In genomic region chr4:144404456-144405086, GRCm38 (mm10) we compare ENCODE assay signal across 8 mouse cellular contexts. TPM values are rescaled to one million over a fixed set of nuclear protein-coding genes. Genes with fewer than 3 reads are reported as not detected.
DNase-seq lines count a peak whose midpoint lies in the region; ATAC-seq lines count a peak whose summit lies in the region.

No protein-coding gene starts in this region.

- H3K9ac ChIP-seq in intestine, embryonic 15.5 days: peak overlapping the region; percentile 26
- no peak overlapping the region for H3K9ac ChIP-seq in liver, embryonic 15.5 days
- no peak overlapping the region for H3K9ac ChIP-seq in neural tube, embryonic 12.5 days

- no peak for ATAC-seq in CD4-positive, CD25-positive, alpha-beta regulatory T cell, adult 4 months
- peak; percentile 93 for ATAC-seq in intestine, embryonic 15.5 days
- ATAC-seq in liver, embryonic 15.5 days (ENCODE audit: insufficient read depth): no peak
- 0 out of 2 replicates have a peak, but pooled peaks have one; percentile 37 for ATAC-seq in neural tube, embryonic 12.5 days (ENCODE audit: low FRiP score, low read depth)

- H3K4me1 ChIP-seq in intestine, embryonic 15.5 days (replicated peaks): 0 out of 2 replicates have a peak, but pooled peaks cover 2% of the 10 kb centered on the region
- no peaks in the 10 kb centered on the region for H3K4me1 ChIP-seq in liver, embryonic 15.5 days (replicated peaks)
- no peaks in the 10 kb centered on the region for H3K4me1 ChIP-seq in neural tube, embryonic 12.5 days

- H3K9me3 ChIP-seq in intestine, embryonic 15.5 days: no peaks in the 10 kb centered on the region
- H3K9me3 ChIP-seq in liver, embryonic 15.5 days (replicated peaks): no peaks in the 10 kb centered on the region
- H3K9me3 ChIP-seq in neural tube, embryonic 12.5 days: peaks cover 5% of the 10 kb centered on the region; the same call in 1 of the 2 replicates

- H3K4me3 ChIP-seq in intestine, embryonic 15.5 days (replicated peaks): peak overlapping the region; percentile 31
- 0 out of 2 replicates have a peak overlapping the region, but pooled peaks have one; percentile 12 for H3K4me3 ChIP-seq in liver, embryonic 15.5 days (replicated peaks)
- 0 out of 2 replicates have a peak overlapping the region, but pooled peaks have one; percentile 7 for H3K4me3 ChIP-seq in neural tube, embryonic 12.5 days

- peak overlapping the region; percentile 75 for H3K4me2 ChIP-seq in intestine, embryonic 15.5 days (replicated peaks)
- H3K4me2 ChIP-seq in liver, embryonic 15.5 days: peak overlapping the region; percentile 45
- H3K4me2 ChIP-seq in neural tube, embryonic 12.5 days (replicated peaks): peak overlapping the region; percentile 51

- no peaks in the 10 kb centered on the region for H3K36me3 ChIP-seq in intestine, embryonic 15.5 days
- no peaks in the 10 kb centered on the region for H3K36me3 ChIP-seq in liver, embryonic 15.5 days (replicated peaks)
- H3K36me3 ChIP-seq in neural tube, embryonic 12.5 days: no peaks in the 10 kb centered on the region

- no peaks in the 10 kb centered on the region for H3K27me3 ChIP-seq in intestine, embryonic 15.5 days (replicated peaks)
- H3K27me3 ChIP-seq in liver, embryonic 15.5 days: no peaks in the 10 kb centered on the region
- H3K27me3 ChIP-seq in neural tube, embryonic 12.5 days (replicated peaks): no peaks in the 10 kb centered on the region

- 4% methylated on average over 16 of the region's 17 CpGs for WGBS in intestine, embryonic 15.5 days
- WGBS in liver, embryonic 15.5 days (ENCODE audit: insufficient replicate concordance): 4% methylated on average over 16 of the region's 17 CpGs
- WGBS in neural tube, embryonic 12.5 days: 10% methylated on average over 17 of the region's 17 CpGs

- H3K27ac ChIP-seq in intestine, embryonic 15.5 days: peak overlapping the region; percentile 17; the same call in 1 of the 2 replicates
- H3K27ac ChIP-seq in liver, embryonic 15.5 days (replicated peaks): no peak overlapping the region
- no peak overlapping the region for H3K27ac ChIP-seq in neural tube, embryonic 12.5 days

- peak; percentile 26 for DNase-seq in CD4-positive, CD25-positive, alpha-beta regulatory T cell, adult 2 months (ENCODE audit: low read depth, low spot score)
- peak; percentile 45 for DNase-seq in fat pad, adult 2 months (ENCODE audit: extremely low read depth, low read depth, low spot score)
- no peak for DNase-seq in frontal cortex, postnatal 14 days (ENCODE audit: low spot score in 2 of 2)
- no peak for DNase-seq in cerebellum, adult 9-10 months

RNA-seq across cellular contexts. Expression of gene Pramef12, which starts 3.7 kb away (rescaled TPM):
- not detected for polyA plus RNA-seq in CD4-positive, CD25-positive, alpha-beta regulatory T cell, adult 4 months (2017; shearing (Covaris generic))
- not detected in 2 replicates for polyA plus RNA-seq in intestine, embryonic 15.5 days (2015; fragmentation: Nextera tagmentation; extraction: Ambion mirVana)
- polyA plus RNA-seq in liver, embryonic 15.5 days (2015; fragmentation: Nextera tagmentation; extraction: Ambion mirVana): not detected in 2 replicates
- polyA plus RNA-seq in neural tube, embryonic 12.5 days (2016; fragmentation: Nextera tagmentation; extraction: Ambion mirVana): 0.08 TPM in 1 of 2 replicates, not detected in the other

RNA-seq across cellular contexts. Expression of gene Pramef20, which starts 26.8 kb away (rescaled TPM):
- polyA plus RNA-seq in CD4-positive, CD25-positive, alpha-beta regulatory T cell, adult 4 months (2017; shearing (Covaris generic)): not detected
- polyA plus RNA-seq in intestine, embryonic 15.5 days (2015; fragmentation: Nextera tagmentation; extraction: Ambion mirVana): not detected in 2 replicates
- not detected in 2 replicates for polyA plus RNA-seq in liver, embryonic 15.5 days (2015; fragmentation: Nextera tagmentation; extraction: Ambion mirVana)
- polyA plus RNA-seq in neural tube, embryonic 12.5 days (2016; fragmentation: Nextera tagmentation; extraction: Ambion mirVana): not detected in 2 replicates

RNA-seq across cellular contexts. Expression of gene 1700012P22Rik, which starts 34.0 kb away (rescaled TPM):
- polyA plus RNA-seq in CD4-positive, CD25-positive, alpha-beta regulatory T cell, adult 4 months (2017; shearing (Covaris generic)): not detected
- not detected in 2 replicates for polyA plus RNA-seq in intestine, embryonic 15.5 days (2015; fragmentation: Nextera tagmentation; extraction: Ambion mirVana)
- polyA plus RNA-seq in liver, embryonic 15.5 days (2015; fragmentation: Nextera tagmentation; extraction: Ambion mirVana): not detected in 2 replicates
- not detected in 2 replicates for polyA plus RNA-seq in neural tube, embryonic 12.5 days (2016; fragmentation: Nextera tagmentation; extraction: Ambion mirVana)

RNA-seq across cellular contexts. Expression of gene Gm13119, which starts 46.8 kb away (rescaled TPM):
- not detected for polyA plus RNA-seq in CD4-positive, CD25-positive, alpha-beta regulatory T cell, adult 4 months (2017; shearing (Covaris generic))
- not detected in 2 replicates for polyA plus RNA-seq in intestine, embryonic 15.5 days (2015; fragmentation: Nextera tagmentation; extraction: Ambion mirVana)
- not detected in 2 replicates for polyA plus RNA-seq in liver, embryonic 15.5 days (2015; fragmentation: Nextera tagmentation; extraction: Ambion mirVana)
- not detected in 2 replicates for polyA plus RNA-seq in neural tube, embryonic 12.5 days (2016; fragmentation: Nextera tagmentation; extraction: Ambion mirVana)

RNA-seq across cellular contexts. Expression of gene Gm9944, which starts 48.5 kb away (rescaled TPM):
- polyA plus RNA-seq in CD4-positive, CD25-positive, alpha-beta regulatory T cell, adult 4 months (2017; shearing (Covaris generic)): not detected
- not detected in 2 replicates for polyA plus RNA-seq in intestine, embryonic 15.5 days (2015; fragmentation: Nextera tagmentation; extraction: Ambion mirVana)
- not detected in 2 replicates for polyA plus RNA-seq in liver, embryonic 15.5 days (2015; fragmentation: Nextera tagmentation; extraction: Ambion mirVana)
- polyA plus RNA-seq in neural tube, embryonic 12.5 days (2016; fragmentation: Nextera tagmentation; extraction: Ambion mirVana): not detected in 2 replicates

Comparison
In these comparisons a context has a peak if more than half of its experiments do, and no peak if none do; other contexts are left out.
1. DNase-seq: peak in CD4-positive, CD25-positive, alpha-beta regulatory T cell, adult 2 months (single experiment) and fat pad, adult 2 months (single experiment); none in frontal cortex, postnatal 14 days (0 of 2) and cerebellum, adult 9-10 months (single experiment).
2. ATAC-seq: peak in intestine, embryonic 15.5 days (single experiment) and neural tube, embryonic 12.5 days (single experiment); none in CD4-positive, CD25-positive, alpha-beta regulatory T cell, adult 4 months (single experiment) and liver, embryonic 15.5 days (single experiment).
3. Peak in every context shown above with its lines, with median percentiles within 50 percentile points of each other: H3K4me2 ChIP-seq and H3K4me3 ChIP-seq.